Mouse (Mus musculus) lung, postnatal 4 days (tissue): ENCODE results near the gene Hoxa1.

Experiments
- DNase-seq, 2 experiments: peaks; one replicate each; pipeline ENCODE4 v3.0.0; 2021

Hoxa1 gene

GRCm38 (mm10) chr6:52189909-52190308 is 31.8 kb upstream of the Hoxa1 start:
- peak; percentile 18 to 25 for DNase-seq

- peak; percentile 70 to 88 for DNase-seq
These were observed 31.1 kb upstream of the Hoxa1 start for GRCm38 (mm10) chr6:52189172-52189591.

- no peak for DNase-seq
These were observed 28.4 kb upstream of the Hoxa1 start for GRCm38 (mm10) chr6:52186500-52186899.

- DNase-seq, result no peak
These were observed 27.7 kb upstream of the Hoxa1 start for GRCm38 (mm10) chr6:52185834-52186233.

- DNase-seq, result peak; percentile 40 to 73
These were observed 27.1 kb upstream of the Hoxa1 start for GRCm38 (mm10) chr6:52185222-52185621.

- peak; percentile 8 to 31 for DNase-seq
These were observed 26.6 kb upstream of the Hoxa1 start for GRCm38 (mm10) chr6:52184668-52185067.

- peak; percentile 38 to 71 for DNase-seq
These were observed 25.4 kb upstream of the Hoxa1 start for GRCm38 (mm10) chr6:52183311-52184080.

GRCm38 (mm10) chr6:52182793-52183192 is 24.7 kb upstream of the Hoxa1 start:
- DNase-seq, result no peak

GRCm38 (mm10) chr6:52182030-52182429 is 23.9 kb upstream of the Hoxa1 start:
- peak in 1 of 2 experiments; percentile 16 for DNase-seq

GRCm38 (mm10) chr6:52180726-52181125 is 22.6 kb upstream of the Hoxa1 start:
- no peak for DNase-seq

GRCm38 (mm10) chr6:52180213-52180710 is 22.1 kb upstream of the Hoxa1 start:
- peak in 1 of 2 experiments; percentile 24 for DNase-seq

- peak in 1 of 2 experiments; percentile 24 for DNase-seq
These were observed 21.6 kb upstream of the Hoxa1 start for GRCm38 (mm10) chr6:52179690-52180089.

GRCm38 (mm10) chr6:52178918-52179665 is 21.0 kb upstream of the Hoxa1 start:
- DNase-seq, result peak in 1 of 2 experiments; percentile 26

GRCm38 (mm10) chr6:52177806-52178205 is 19.7 kb upstream of the Hoxa1 start:
- DNase-seq, result peak in 1 of 2 experiments; percentile 20

- DNase-seq, result peak; percentile 54 to 64
These were observed 19.1 kb upstream of the Hoxa1 start, which contains the start of gene 5730596B20Rik for GRCm38 (mm10) chr6:52177061-52177735. TSS of gene 5730596B20Rik (plus strand) at chr6:52177498.

- peak in 1 of 2 experiments; percentile 18 for DNase-seq
These were observed 18.3 kb upstream of the Hoxa1 start for GRCm38 (mm10) chr6:52176391-52176790.

- peak; percentile 78 to 84 for DNase-seq
These were observed 17.7 kb upstream of the Hoxa1 start for GRCm38 (mm10) chr6:52175864-52176263.

- DNase-seq, result peak; percentile 71 to 80
These were observed 17.0 kb upstream of the Hoxa1 start for GRCm38 (mm10) chr6:52174968-52175751.

- no peak for DNase-seq
These were observed 15.5 kb upstream of the Hoxa1 start for GRCm38 (mm10) chr6:52173648-52174047.

- DNase-seq, result peak; percentile 93 to 97
These were observed 14.4 kb upstream of the Hoxa1 start for GRCm38 (mm10) chr6:52172501-52172900.

GRCm38 (mm10) chr6:52171938-52172337 is 13.8 kb upstream of the Hoxa1 start:
- no peak for DNase-seq

- peak; percentile 59 to 72 for DNase-seq
These were observed 13.2 kb upstream of the Hoxa1 start for GRCm38 (mm10) chr6:52171331-52171730.
